Mouse (Mus musculus) kidney, postnatal 0 days (tissue): Measurements from ENCODE around the gene Ssh2. TPM values are rescaled to one million over a fixed set of nuclear protein-coding genes. Genes with fewer than 3 reads are reported as not detected.
"Not testable (repeated sequence)": the region's sequence is repeated elsewhere in the genome, so short reads cannot be mapped to it uniquely, and the experiment has no call there.

Experiments used
- ATAC-seq: fragments of 200-750 bp; cut with Nextera tagmentation; replicated peaks from 2 replicates; pipeline ENCODE4 v1.8.0; 2017; ENCODE audit warnings: low read depth, moderate number of reproducible peaks, moderate TSS enrichment, moderate library complexity; ENCODE audit not compliant: low FRiP score
- DNase-seq: peaks from one replicate; pipeline ENCODE4 v3.0.0-alpha.2; 2016; ENCODE audit warnings: low spot score
- H3K27ac ChIP-seq: fragments of 300-500 bp; sonication (generic); 2 replicates; pipeline ENCODE4 v1.5.1; 2014; ENCODE audit warnings: mild to moderate bottlenecking
- H3K27me3 ChIP-seq: fragments of 300-500 bp; sonication (generic); 2 replicates; pipeline ENCODE4 v1.6.1; 2014; ENCODE audit warnings: low read length, mixed read lengths; ENCODE audit not compliant: insufficient read depth
- H3K36me3 ChIP-seq: fragments of 300-500 bp; sonication (generic); 2 replicates; pipeline ENCODE4 v1.6.1; 2014; ENCODE audit warnings: low read length, mixed read lengths; ENCODE audit not compliant: insufficient read depth
- H3K4me1 ChIP-seq: fragments of 300-500 bp; sonication (generic); replicated peaks from 2 replicates; pipeline ENCODE4 v1.6.1; 2014; ENCODE audit warnings: antibody characterized with exemption, low read length, mixed read lengths; ENCODE audit not compliant: insufficient read depth
- H3K4me2 ChIP-seq: fragments of 300-500 bp; sonication (generic); 2 replicates; pipeline ENCODE4 v1.6.1; 2014; ENCODE audit warnings: mild to moderate bottlenecking, low read length, moderate library complexity, mixed read lengths
- H3K4me3 ChIP-seq: fragments of 300-500 bp; sonication (generic); replicated peaks from 2 replicates; pipeline ENCODE4 v1.5.1; 2014; ENCODE audit warnings: low read depth, low read length
- H3K9ac ChIP-seq: fragments of 300-500 bp; sonication (generic); 2 replicates; pipeline ENCODE4 v1.6.1; 2014; ENCODE audit warnings: low read depth, low read length
- H3K9me3 ChIP-seq: fragments of 300-500 bp; sonication (generic); replicated peaks from 2 replicates; pipeline ENCODE4 v1.6.1; 2016; ENCODE audit warnings: low read length, inconsistent platforms, mixed read lengths
- CTCF ChIP-seq: IDR thresholded peaks from 2 replicates; pipeline ENCODE4 v1.5.1; 2016; ENCODE audit warnings: antibody characterized with exemption, low read depth, mild to moderate bottlenecking, moderate library complexity
- WGBS: fragments of 180-500 bp; shearing (Covaris S2); extraction: QIAGEN DNeasy Blood & Tissue Kit; methylation state at CpG from one replicate; pipeline ENCODE4 v1.1.7; 2014; 5-methylcytosine and 5-hydroxymethylcytosine counted together
- polyA plus RNA-seq: library from polyadenylated mRNA; unstranded; fragments of >200 nt; fragmentation: Nextera tagmentation; extraction: Ambion mirVana; gene quantifications from 2 replicates; pipeline ENCODE4 v1.2.1, GENCODE M21; 2015

The Ssh2 gene
- polyA plus RNA-seq, 1 experiment from 2014 or later = 3.9 TPM

DNA sequence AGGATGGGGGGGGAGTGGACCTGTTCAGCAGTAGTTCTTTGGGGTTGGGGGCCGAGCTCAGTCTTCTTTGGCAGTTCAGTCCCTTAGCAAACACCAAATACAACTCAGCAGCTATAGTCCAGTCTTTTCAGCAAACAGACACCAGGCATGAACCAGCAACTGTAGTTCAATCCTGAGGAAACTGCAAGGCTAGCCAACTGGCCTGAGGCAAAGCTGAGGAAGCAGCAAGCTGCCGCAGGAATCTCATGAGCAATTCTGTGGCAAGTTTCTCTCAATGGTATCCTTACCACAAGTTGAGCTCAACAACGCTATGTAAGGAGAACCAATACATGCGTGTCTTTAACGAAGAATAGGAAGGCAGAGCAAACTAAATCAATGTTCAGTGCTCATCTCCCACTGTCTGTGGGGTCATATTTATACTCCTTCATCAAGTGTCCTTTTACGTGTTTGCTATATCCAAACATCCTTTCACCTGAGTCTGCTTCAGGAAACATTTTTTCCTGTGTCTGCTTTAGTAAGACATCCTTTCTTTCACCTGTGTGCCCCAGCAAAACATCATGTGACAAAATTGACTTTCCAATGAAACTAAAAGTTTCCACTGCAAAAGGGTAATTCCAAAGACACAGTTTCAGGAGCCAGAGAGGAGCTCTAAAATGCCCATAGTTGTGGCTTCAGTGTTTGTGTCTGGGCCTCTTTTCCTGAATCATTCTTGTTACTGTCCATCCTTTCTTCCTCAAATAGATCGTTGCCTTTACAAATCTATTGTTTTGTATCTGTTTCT is 24.6 kb downstream of the Ssh2 start:
- ATAC-seq = no peak
- Histone ChIP-seq H3K36me3 (no peaks in the 10 kb centered on the region), H3K4me3 (no peak overlapping the region), H3K4me2 (no peak overlapping the region), H3K4me1 (no peaks in the 10 kb centered on the region), H3K27ac (no peak overlapping the region), H3K9ac (no peak overlapping the region), H3K9me3 (no peaks in the 10 kb centered on the region), H3K27me3 (no peaks in the 10 kb centered on the region)
- WGBS = 87% methylated on average over 7 of the region's 7 CpGs
- no peak for DNase-seq
- TF ChIP-seq CTCF = no peak

- TF ChIP-seq CTCF = no peak
- Histone ChIP-seq H3K9ac (no peak overlapping the region), H3K4me3 (no peak overlapping the region), H3K36me3 (no peaks in the 10 kb centered on the region), H3K9me3 (no peaks in the 10 kb centered on the region), H3K4me1 (no peaks in the 10 kb centered on the region), H3K4me2 (no peak overlapping the region), H3K27me3 (no peaks in the 10 kb centered on the region), H3K27ac (no peak overlapping the region)
- ATAC-seq (no peak), DNase-seq (peak; percentile 58)
- WGBS = 49% methylated on average over 2 of the region's 2 CpGs
These were observed 26.8 kb downstream of the Ssh2 start for GRCm38 (mm10) chr11:77242912-77243311.

DNA sequence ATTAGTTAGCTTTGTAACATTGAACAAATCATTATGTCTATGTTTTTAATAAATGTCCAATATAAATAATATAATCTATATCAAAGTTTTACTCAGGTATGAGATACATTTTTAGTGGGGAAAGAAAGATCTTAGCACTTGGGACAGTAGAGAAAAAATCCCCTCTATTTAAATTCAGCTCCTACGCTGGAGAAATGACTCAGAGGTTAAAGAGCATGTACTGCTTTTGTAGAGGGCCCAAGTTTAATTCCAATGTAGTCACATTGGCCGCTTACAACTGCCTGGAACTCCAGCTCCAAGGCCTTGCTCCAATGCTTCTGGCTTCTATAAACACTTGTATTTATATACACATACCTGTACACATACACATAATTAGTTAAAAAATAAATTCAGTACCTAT is 36.7 kb downstream of the Ssh2 start:
- ATAC-seq = no peak
- H3K9me3 ChIP-seq = no peaks in the 10 kb centered on the region
- no peaks in the 10 kb centered on the region for H3K4me1 ChIP-seq
- H3K36me3 ChIP-seq = no peaks in the 10 kb centered on the region
- TF ChIP-seq CTCF = no peak
- WGBS = 62% methylated on average over 2 of the region's 2 CpGs
- peak; percentile 5 for DNase-seq
- no peak overlapping the region for H3K4me2 ChIP-seq
- no peak overlapping the region for H3K4me3 ChIP-seq
- no peak overlapping the region for H3K27ac ChIP-seq
- no peak overlapping the region for H3K9ac ChIP-seq
- no peaks in the 10 kb centered on the region for H3K27me3 ChIP-seq

- no peak overlapping the region for H3K9ac ChIP-seq
- no peak overlapping the region for H3K4me2 ChIP-seq
- DNase-seq (peak; percentile 45), ATAC-seq (no peak)
- H3K9me3 ChIP-seq = no peaks in the 10 kb centered on the region
- no peaks in the 10 kb centered on the region for H3K4me1 ChIP-seq
- TF ChIP-seq CTCF = no peak
- H3K27ac ChIP-seq = no peak overlapping the region
- WGBS = 34% methylated on average over 2 of the region's 2 CpGs
- no peaks in the 10 kb centered on the region for H3K36me3 ChIP-seq
- no peaks in the 10 kb centered on the region for H3K27me3 ChIP-seq
- no peak overlapping the region for H3K4me3 ChIP-seq
These were observed 43.4 kb downstream of the Ssh2 start for GRCm38 (mm10) chr11:77259441-77259840.

- no peaks in the 10 kb centered on the region for H3K36me3 ChIP-seq
- TF ChIP-seq CTCF = no peak
- H3K4me3 ChIP-seq = no peak overlapping the region
- no peaks in the 10 kb centered on the region for H3K4me1 ChIP-seq
- no peak overlapping the region for H3K4me2 ChIP-seq
- DNase-seq (no peak), ATAC-seq (no peak)
- 66% methylated on average over 2 of the region's 2 CpGs for WGBS
- no peak overlapping the region for H3K27ac ChIP-seq
- no peaks in the 10 kb centered on the region for H3K27me3 ChIP-seq
- no peak overlapping the region for H3K9ac ChIP-seq
- H3K9me3 ChIP-seq = no peaks in the 10 kb centered on the region
These were observed 51.3 kb downstream of the Ssh2 start for GRCm38 (mm10) chr11:77267401-77267800.

GRCm38 (mm10) chr11:77276000-77276399 is 59.9 kb downstream of the Ssh2 start:
- 85% methylated on average over 2 of the region's 2 CpGs for WGBS
- Histone ChIP-seq H3K4me3 (no peak overlapping the region), H3K27ac (no peak overlapping the region), H3K4me2 (no peak overlapping the region), H3K9me3 (no peaks in the 10 kb centered on the region), H3K36me3 (no peaks in the 10 kb centered on the region), H3K27me3 (no peaks in the 10 kb centered on the region), H3K9ac (no peak overlapping the region), H3K4me1 (no peaks in the 10 kb centered on the region)
- ATAC-seq = no peak
- no peak for DNase-seq
- no peak for TF ChIP-seq CTCF

GRCm38 (mm10) chr11:77278538-77278937 is 62.5 kb downstream of the Ssh2 start:
- not testable (repeated sequence) for H3K27me3 ChIP-seq, H3K4me3 ChIP-seq, DNase-seq, H3K9ac ChIP-seq, H3K9me3 ChIP-seq, ATAC-seq, H3K36me3 ChIP-seq, H3K4me1 ChIP-seq, H3K4me2 ChIP-seq, H3K27ac ChIP-seq
- WGBS = 92% methylated on average over 1 of the region's 1 CpGs
